Mouse (Mus musculus) erythroblast, embryonic 14.5 days (primary cell): Measurements from ENCODE around the gene Enpp6.

Source experiments
- GATA1 ChIP-seq: IDR thresholded peaks from 2 replicates; pipeline ENCODE4 v1.6.1; 2012; ENCODE audit warnings: low read length, inconsistent platforms, mixed read lengths
- TAL1 ChIP-seq: IDR thresholded peaks from 3 replicates; pipeline ENCODE4 v1.6.1; 2012; ENCODE audit warnings: low read length, inconsistent platforms, mixed read lengths

- TF ChIP-seq TAL1, result no peak
- no peak for TF ChIP-seq GATA1
These were observed 18.0 kb upstream of the Enpp6 start for GRCm38 (mm10) chr8:46968721-46969120.
